Comparison of ENCODE assay signal across 8 mouse cellular contexts in genomic region chr9:44482552-44482951, GRCm38 (mm10). TPM values are rescaled to one million over a fixed set of nuclear protein-coding genes. Genes with fewer than 3 reads are reported as not detected.
DNase-seq lines count a peak whose midpoint lies in the region; ATAC-seq lines count a peak whose summit lies in the region.

Gene Bcl9l, plus strand, starts transcription at chr9:44482825.

- ATAC-seq in inflammation-experienced regulatory T-cells, adult 6 months = peak; percentile 73
- ATAC-seq in megakaryocyte progenitor cell, adult 5-6 weeks (replicated peaks; ENCODE audit: poor library complexity) = peak; percentile 75

- intact Hi-C loops in gastrocnemius, postnatal 14 days (cut with DNase I; ENCODE audit: low total_unique reads) = loop anchor here (2.0 to 5.0 kb wide), 2 partner anchors 18 to 350 kb away; partner anchors contain the start of gene Mcam
- intact Hi-C loops in left cerebral cortex, postnatal 10 days (cut with DNase I) = no loop called here

- peak; percentile 98 for DNase-seq in ZHBTc4 (ENCODE audit: low read depth, low spot score)
- DNase-seq in cerebellum, postnatal 4 days (ENCODE audit: low spot score in 2 of 2) = peak; percentile 89 to 95
- DNase-seq in gastrocnemius, postnatal 14 days = peak; percentile 96
- DNase-seq in left cerebral cortex, postnatal 10 days (ENCODE audit: extremely low spot score in 1 of 2, low spot score in 2 of 2) = peak; percentile 91 to 97
- DNase-seq in right cerebral cortex, postnatal 10 days (ENCODE audit: low spot score in 2 of 2) = peak; percentile 96
- DNase-seq in urinary bladder, postnatal 14 days (ENCODE audit: low spot score) = peak; percentile 95

RNA-seq across cellular contexts. Expression of gene Bcl9l, which starts in this region (rescaled TPM):
- total RNA-seq in gastrocnemius, postnatal 14 days (2021) = 10 to 100 TPM; 38.9 to 44.2 TPM
- 10 to 100 TPM; 11.1 to 12.4 (median 12.2) TPM for polyA plus RNA-seq in inflammation-experienced regulatory T-cells, adult 6 months (2017; shearing (Covaris generic))
- total RNA-seq in left cerebral cortex, postnatal 10 days (2021) = 10 to 100 TPM; 85.4 to 98.1 TPM
- 4.3 and 4.5 TPM in 2 replicates for total RNA-seq in megakaryocyte progenitor cell, adult 5-6 weeks (2015)
- 1.6 and 1.8 TPM in 2 replicates for total RNA-seq in megakaryocyte progenitor cell, adult 5-6 weeks (2017)

Comparison
In these comparisons a context has a peak if more than half of its experiments do, and no peak if none do; other contexts are left out.
1. Peak in every context shown above with its lines: DNase-seq and ATAC-seq.
2. RNA of gene Bcl9l (total RNA-seq): 85.4 to 98.1 TPM in left cerebral cortex, postnatal 10 days and 38.9 to 44.2 TPM in gastrocnemius, postnatal 14 days; 1.6 to 4.5 TPM in megakaryocyte progenitor cell, adult 5-6 weeks; every median in the first group is over 4 times any median in the second.